Mouse (Mus musculus): ENCODE data around the gene Bsn. TPM values are rescaled to one million over a fixed set of nuclear protein-coding genes. Genes with fewer than 3 reads are reported as not detected.

Bsn gene
- polyA plus RNA-seq, 1 experiment: 3.0 TPM

GRCm38 (mm10) chr9:108120671-108121070 lies 69.5 kb downstream of the Bsn start:
- Histone ChIP-seq H3K27ac (ENCODE audit: insufficient read depth, low read depth, low read length) (peak overlapping the region; percentile 98), H3K4me1 (ENCODE audit: control insufficient read depth, insufficient read depth, low read length) (peaks cover 70% of the 10 kb centered on the region), H3K4me3 (ENCODE audit: insufficient read depth, low read length) (peak overlapping the region; percentile 43)
- TF ChIP-seq POLR2A (IDR thresholded peaks at IDR 0.05; ENCODE audit: borderline replicate concordance, low read depth, low read length): no peak
- TF ChIP-seq CTCF (IDR thresholded peaks at IDR 0.05; ENCODE audit: low read depth, low read length): no peak

GRCm38 (mm10) chr9:108119891-108120411 lies 70.2 kb downstream of the Bsn start:
- H3K27ac ChIP-seq (ENCODE audit: insufficient read depth, low read depth, low read length): peak overlapping the region; percentile 94
- TF ChIP-seq POLR2A (IDR thresholded peaks at IDR 0.05; ENCODE audit: borderline replicate concordance, low read depth, low read length) (no peak), CTCF (IDR thresholded peaks at IDR 0.05; ENCODE audit: low read depth, low read length) (no peak)
- peak overlapping the region; percentile 43 for H3K4me3 ChIP-seq (ENCODE audit: insufficient read depth, low read length)
- peaks cover 66% of the 10 kb centered on the region for H3K4me1 ChIP-seq (ENCODE audit: control insufficient read depth, insufficient read depth, low read length)

- H3K4me1 ChIP-seq (ENCODE audit: control insufficient read depth, insufficient read depth, low read length): peaks cover 42% of the 10 kb centered on the region
- H3K27ac ChIP-seq (ENCODE audit: insufficient read depth, low read depth, low read length): no peak overlapping the region
- TF ChIP-seq CTCF (IDR thresholded peaks at IDR 0.05; ENCODE audit: low read depth, low read length): no peak
- no peak for TF ChIP-seq POLR2A (IDR thresholded peaks at IDR 0.05; ENCODE audit: borderline replicate concordance, low read depth, low read length)
- H3K4me3 ChIP-seq (ENCODE audit: insufficient read depth, low read length): no peak overlapping the region
Measured at GRCm38 (mm10) chr9:108117143-108117542, 73.0 kb downstream of the Bsn start.

- no peak for TF ChIP-seq POLR2A (IDR thresholded peaks at IDR 0.05; ENCODE audit: borderline replicate concordance, low read depth, low read length)
- TF ChIP-seq CTCF (IDR thresholded peaks at IDR 0.05; ENCODE audit: low read depth, low read length): no peak
- Histone ChIP-seq H3K27ac (ENCODE audit: insufficient read depth, low read depth, low read length) (no peak overlapping the region), H3K4me1 (ENCODE audit: control insufficient read depth, insufficient read depth, low read length) (peaks cover 29% of the 10 kb centered on the region), H3K4me3 (ENCODE audit: insufficient read depth, low read length) (no peak overlapping the region)
Measured at GRCm38 (mm10) chr9:108115290-108116077, 74.7 kb downstream of the Bsn start.

- Histone ChIP-seq H3K4me1 (ENCODE audit: control insufficient read depth, insufficient read depth, low read length) (peaks cover 13% of the 10 kb centered on the region), H3K4me3 (ENCODE audit: insufficient read depth, low read length) (no peak overlapping the region), H3K27ac (ENCODE audit: insufficient read depth, low read depth, low read length) (no peak overlapping the region)
- TF ChIP-seq POLR2A (IDR thresholded peaks at IDR 0.05; ENCODE audit: borderline replicate concordance, low read depth, low read length) (no peak), CTCF (IDR thresholded peaks at IDR 0.05; ENCODE audit: low read depth, low read length) (no peak)
Measured at GRCm38 (mm10) chr9:108112719-108113340, 77.4 kb downstream of the Bsn start.

- TF ChIP-seq CTCF (IDR thresholded peaks at IDR 0.05; ENCODE audit: low read depth, low read length): no peak
- no peak for TF ChIP-seq POLR2A (IDR thresholded peaks at IDR 0.05; ENCODE audit: borderline replicate concordance, low read depth, low read length)
- Histone ChIP-seq H3K4me1 (ENCODE audit: control insufficient read depth, insufficient read depth, low read length) (peaks cover 15% of the 10 kb centered on the region), H3K27ac (ENCODE audit: insufficient read depth, low read depth, low read length) (0 out of 2 replicates have a peak overlapping the region, but pooled peaks have one; percentile 10), H3K4me3 (ENCODE audit: insufficient read depth, low read length) (no peak overlapping the region)
Measured at GRCm38 (mm10) chr9:108111593-108112121, 78.5 kb downstream of the Bsn start.

- TF ChIP-seq CTCF (IDR thresholded peaks at IDR 0.05; ENCODE audit: low read depth, low read length): no peak
- no peak for TF ChIP-seq POLR2A (IDR thresholded peaks at IDR 0.05; ENCODE audit: borderline replicate concordance, low read depth, low read length)
- H3K4me3 ChIP-seq (ENCODE audit: insufficient read depth, low read length): peak overlapping the region; percentile 90
- H3K27ac ChIP-seq (ENCODE audit: insufficient read depth, low read depth, low read length): peak overlapping the region; percentile 85
Measured at GRCm38 (mm10) chr9:108111101-108111592, 79.0 kb downstream of the Bsn start.

GRCm38 (mm10) chr9:108110160-108110559 lies 80.0 kb downstream of the Bsn start:
- H3K4me1 ChIP-seq (ENCODE audit: control insufficient read depth, insufficient read depth, low read length): peaks cover 30% of the 10 kb centered on the region
- no peak for TF ChIP-seq CTCF (IDR thresholded peaks at IDR 0.05; ENCODE audit: low read depth, low read length)
- TF ChIP-seq POLR2A (IDR thresholded peaks at IDR 0.05; ENCODE audit: borderline replicate concordance, low read depth, low read length): no peak

More at GRCm38 (mm10) chr9:108111101-108111592, 79.0 kb downstream of the Bsn start:
- H3K4me1 ChIP-seq (ENCODE audit: control insufficient read depth, insufficient read depth, low read length): peaks cover 20% of the 10 kb centered on the region

GRCm38 (mm10) chr9:108107867-108108266 lies 82.3 kb downstream of the Bsn start:
- Histone ChIP-seq H3K4me3 (ENCODE audit: insufficient read depth, low read length) (peak overlapping the region; percentile 90), H3K27ac (ENCODE audit: insufficient read depth, low read depth, low read length) (peak overlapping the region; percentile 85), H3K4me1 (ENCODE audit: control insufficient read depth, insufficient read depth, low read length) (peaks cover 39% of the 10 kb centered on the region)
- TF ChIP-seq CTCF (IDR thresholded peaks at IDR 0.05; ENCODE audit: low read depth, low read length) (no peak), POLR2A (IDR thresholded peaks at IDR 0.05; ENCODE audit: borderline replicate concordance, low read depth, low read length) (no peak)

More at GRCm38 (mm10) chr9:108110160-108110559, 80.0 kb downstream of the Bsn start:
- Histone ChIP-seq H3K4me3 (ENCODE audit: insufficient read depth, low read length) (peak overlapping the region; percentile 90), H3K27ac (ENCODE audit: insufficient read depth, low read depth, low read length) (peak overlapping the region; percentile 85)
